Mouse (Mus musculus): ENCODE data around the gene Tgm1.

Tgm1 gene

GRCm38 (mm10) chr14:55671833-55672740 is 41.6 kb downstream of the Tgm1 start, which contains the start of the genes Gmpr2 and Nedd8:
Gene Gmpr2 (plus strand): TSS chr14:55671941.
Gene Nedd8 (minus strand): TSS chr14:55672124.
- peak; percentile 95 for DNase-seq (ENCODE audit: low spot score in 2 of 2)

GRCm38 (mm10) chr14:55671486-55671832 is 42.3 kb downstream of the Tgm1 start:
- DNase-seq (ENCODE audit: low spot score in 2 of 2) = no peak

GRCm38 (mm10) chr14:55660636-55661035 is 53.1 kb downstream of the Tgm1 start:
- no peak for DNase-seq (ENCODE audit: low spot score in 2 of 2)

GRCm38 (mm10) chr14:55659960-55660573 is 53.7 kb downstream of the Tgm1 start, which contains the start of gene Mdp1:
Gene Mdp1 (minus strand): TSS chr14:55660508.
- peak; percentile 54 to 70 for DNase-seq (ENCODE audit: low spot score in 2 of 2)

- DNase-seq (ENCODE audit: low spot score in 2 of 2) = no peak
Measured at GRCm38 (mm10) chr14:55658011-55658410, 55.7 kb downstream of the Tgm1 start.

GRCm38 (mm10) chr14:55656935-55657334 is 56.8 kb downstream of the Tgm1 start:
- no peak for DNase-seq (ENCODE audit: low spot score in 2 of 2)

- no peak for DNase-seq (ENCODE audit: low spot score in 2 of 2)
Measured at GRCm38 (mm10) chr14:55651528-55651927, 62.2 kb downstream of the Tgm1 start.

Measured in heart, adult 9 months (tissue).